Mouse (Mus musculus) embryonic facial prominence, embryonic 13.5 days (tissue): ENCODE measurements around the gene Aunip. TPM values are rescaled to one million over a fixed set of nuclear protein-coding genes. Genes with fewer than 3 reads are reported as not detected.

Experiments used
- ATAC-seq: fragments of 200-750 bp; cut with Nextera tagmentation; 2 replicates; pipeline ENCODE4 v1.8.0; 2017; ENCODE audit warnings: low read depth; ENCODE audit not compliant: insufficient number of reproducible peaks, insufficient read depth, low FRiP score, low TSS enrichment
- H3K27ac ChIP-seq: fragments of 300-500 bp; sonication (generic); 2 replicates; pipeline ENCODE4 v1.5.1; 2015; ENCODE audit warnings: moderate library complexity, mild to moderate bottlenecking, inconsistent platforms
- H3K27me3 ChIP-seq: fragments of 300-500 bp; sonication (generic); 2 replicates; pipeline ENCODE4 v1.6.1; 2015; ENCODE audit warnings: mild to moderate bottlenecking, inconsistent platforms
- H3K36me3 ChIP-seq: fragments of 300-500 bp; sonication (generic); 2 replicates; pipeline ENCODE4 v1.6.1; 2015; ENCODE audit warnings: mild to moderate bottlenecking, inconsistent platforms
- H3K4me1 ChIP-seq: fragments of 300-500 bp; sonication (generic); 2 replicates; pipeline ENCODE4 v1.6.1; 2015; ENCODE audit warnings: inconsistent platforms
- H3K4me2 ChIP-seq: fragments of 300-500 bp; sonication (generic); 2 replicates; pipeline ENCODE4 v1.6.1; 2015; ENCODE audit warnings: moderate library complexity, mild to moderate bottlenecking, inconsistent platforms
- H3K4me3 ChIP-seq: fragments of 300-500 bp; sonication (generic); 2 replicates; pipeline ENCODE4 v1.5.1; 2015; ENCODE audit warnings: mild to moderate bottlenecking, inconsistent platforms
- H3K9ac ChIP-seq: fragments of 300-500 bp; sonication (generic); 2 replicates; pipeline ENCODE4 v1.6.1; 2015; ENCODE audit warnings: mild to moderate bottlenecking, inconsistent platforms
- H3K9me3 ChIP-seq: fragments of 300-500 bp; sonication (generic); 2 replicates; pipeline ENCODE4 v1.6.1; 2016; ENCODE audit warnings: inconsistent platforms
- WGBS: fragments of 180-500 bp; shearing (Covaris S2); methylation state at CpG from one replicate; pipeline ENCODE4 v1.1.7; 2015; ENCODE audit warnings: mixed read lengths; 5-methylcytosine and 5-hydroxymethylcytosine counted together
- microRNA-seq: library from miRNA; unstranded; fragments of <30 nt; microRNA quantifications from one replicate; pipeline ENCODE4, GENCODE M21; 2016
- polyA plus RNA-seq: library from polyadenylated mRNA; unstranded; fragments of >200 nt; fragmentation: Nextera tagmentation; extraction: Ambion mirVana; gene quantifications from 2 replicates; pipeline ENCODE4 v1.2.1, GENCODE M21; 2015

The Aunip gene
- polyA plus RNA-seq, 1 experiment from 2014 or later, result 11.7 TPM

GRCm38 (mm10) chr4:134570704-134571451, 60.1 kb downstream of the Aunip start:
- no peak overlapping the region for H3K27ac ChIP-seq
- 0 out of 2 replicates have a peak, but pooled peaks cover 2% of the 10 kb centered on the region for H3K4me1 ChIP-seq
- 75% methylated on average over 14 of the region's 14 CpGs for WGBS
- H3K36me3 ChIP-seq, result peaks cover under 1% of the 10 kb centered on the region; the same call in 1 of the 2 replicates
- no peaks in the 10 kb centered on the region for H3K9me3 ChIP-seq
- no peak overlapping the region for H3K9ac ChIP-seq
- H3K4me2 ChIP-seq, result no peak overlapping the region
- H3K27me3 ChIP-seq, result no peaks in the 10 kb centered on the region; the same call in 1 of the 2 replicates
- no peak overlapping the region for H3K4me3 ChIP-seq
- ATAC-seq, result no peak

GRCm38 (mm10) chr4:134572449-134573300, 61.9 kb downstream of the Aunip start:
- H3K4me2 ChIP-seq, result no peak overlapping the region
- no peak overlapping the region for H3K27ac ChIP-seq
- 0 out of 2 replicates have a peak, but pooled peaks cover under 1% of the 10 kb centered on the region for H3K4me1 ChIP-seq
- no peaks in the 10 kb centered on the region for H3K36me3 ChIP-seq
- H3K27me3 ChIP-seq, result no peaks in the 10 kb centered on the region; the same call in 1 of the 2 replicates
- no peak overlapping the region for H3K9ac ChIP-seq
- ATAC-seq, result no peak
- 75% methylated on average over 24 of the region's 24 CpGs for WGBS
- H3K9me3 ChIP-seq, result no peaks in the 10 kb centered on the region
- H3K4me3 ChIP-seq, result no peak overlapping the region

Small RNA genes lying within 50 kb of the gene (microRNA-seq; reads per million reads assigned to microRNA genes)
- gene Gm23634 (0.74 reads per million), gene Mir6403 (not detected)

Other genes starting within 250 kb of the Aunip start
- gene Pdik1l, start 223.1 kb upstream of the Aunip start, polyA plus RNA-seq, result 23.4 and 23.8 TPM in 2 replicates
- 1.2 and 1.7 TPM in 2 replicates for gene Trim63, start 195.9 kb upstream of the Aunip start, polyA plus RNA-seq
- 0.34 and 0.38 TPM in 2 replicates for gene Slc30a2, start 167.8 kb upstream of the Aunip start, polyA plus RNA-seq
- gene Extl1, start 127.1 kb upstream of the Aunip start, polyA plus RNA-seq, result 4.5 and 5.4 TPM in 2 replicates
- gene Pafah2, start 114.7 kb upstream of the Aunip start, polyA plus RNA-seq, result 12.0 and 13.0 TPM in 2 replicates
- 2,120 and 2,313 TPM in 2 replicates for gene Stmn1, start 42.7 kb upstream of the Aunip start, polyA plus RNA-seq
- 3.8 and 4.0 TPM in 2 replicates for gene Paqr7, start 14.3 kb upstream of the Aunip start, polyA plus RNA-seq
- gene Mtfr1l, start 24.4 kb downstream of the Aunip start, polyA plus RNA-seq, result 129 and 130 TPM in 2 replicates
- 15.4 and 16.2 TPM in 2 replicates for gene Selenon, start 41.2 kb downstream of the Aunip start, polyA plus RNA-seq
- gene Man1c1, start 193.3 kb downstream of the Aunip start, polyA plus RNA-seq, result 2.4 and 2.7 TPM in 2 replicates